Mouse (Mus musculus) bone marrow macrophage, adult 2 months (primary cell): ENCODE results near the gene Kcnip4.

ENCODE experiments used
- CTCF ChIP-seq: IDR thresholded peaks from 2 replicates; pipeline ENCODE4 v1.5.1; 2012; ENCODE audit warnings: low read depth, mild to moderate bottlenecking, low read length, moderate library complexity
- POLR2A ChIP-seq: IDR thresholded peaks from 2 replicates; pipeline ENCODE4 v1.6.1; 2012; ENCODE audit warnings: mild to moderate bottlenecking, low read depth, low read length, borderline replicate concordance

GRCm38 (mm10) chr5:48371890-48372766 lies 1152.6 kb downstream of the Kcnip4 start:
- TF ChIP-seq CTCF (no peak), POLR2A (peak; percentile 76; the same call in 1 of the 2 replicates)
